Mouse (Mus musculus) right cerebral cortex, postnatal 4 days (tissue): ENCODE results near the gene D430041D05Rik.
A peak's percentile ranks its signal among the peaks of the same experiment; 100 is the strongest.

Experiments
- DNase-seq: peaks from one replicate; pipeline ENCODE4 v3.0.0-alpha.2; 2022

D430041D05Rik gene

GRCm38 (mm10) chr2:104333952-104334351 lies 76.9 kb downstream of the D430041D05Rik start:
- no peak for DNase-seq

- no peak for DNase-seq
These were observed 78.1 kb downstream of the D430041D05Rik start for GRCm38 (mm10) chr2:104332707-104333106.

- DNase-seq: no peak
These were observed 79.6 kb downstream of the D430041D05Rik start for GRCm38 (mm10) chr2:104331261-104331660.

GRCm38 (mm10) chr2:104327116-104327794 lies 83.6 kb downstream of the D430041D05Rik start:
- DNase-seq: no peak

- DNase-seq: no peak
These were observed 87.0 kb downstream of the D430041D05Rik start for GRCm38 (mm10) chr2:104323773-104324172.

- DNase-seq: no peak
These were observed 87.5 kb downstream of the D430041D05Rik start for GRCm38 (mm10) chr2:104323351-104323750.

GRCm38 (mm10) chr2:104320061-104320624 lies 90.7 kb downstream of the D430041D05Rik start:
- DNase-seq: no peak

- DNase-seq: no peak
These were observed 91.4 kb downstream of the D430041D05Rik start for GRCm38 (mm10) chr2:104319443-104319842.

GRCm38 (mm10) chr2:104318881-104319280 lies 91.9 kb downstream of the D430041D05Rik start:
- peak; percentile 39 for DNase-seq

- DNase-seq: no peak
These were observed 92.6 kb downstream of the D430041D05Rik start for GRCm38 (mm10) chr2:104318259-104318658.

- no peak for DNase-seq
These were observed 93.2 kb downstream of the D430041D05Rik start for GRCm38 (mm10) chr2:104317631-104318030.

GRCm38 (mm10) chr2:104316483-104316882 lies 94.3 kb downstream of the D430041D05Rik start:
- DNase-seq: no peak

GRCm38 (mm10) chr2:104313246-104313645 lies 97.6 kb downstream of the D430041D05Rik start:
- no peak for DNase-seq

- DNase-seq: no peak
These were observed 103.7 kb downstream of the D430041D05Rik start for GRCm38 (mm10) chr2:104307102-104307501.

GRCm38 (mm10) chr2:104305722-104306121 lies 105.1 kb downstream of the D430041D05Rik start:
- no peak for DNase-seq

GRCm38 (mm10) chr2:104299912-104300311 lies 110.9 kb downstream of the D430041D05Rik start:
- DNase-seq: no peak

- DNase-seq: peak; percentile 49
These were observed 111.7 kb downstream of the D430041D05Rik start for GRCm38 (mm10) chr2:104299160-104299559.

- DNase-seq: no peak
These were observed 124.0 kb downstream of the D430041D05Rik start for GRCm38 (mm10) chr2:104286821-104287220.

- DNase-seq: no peak
These were observed 127.3 kb downstream of the D430041D05Rik start for GRCm38 (mm10) chr2:104283401-104283955.

- DNase-seq: no peak
These were observed 128.0 kb downstream of the D430041D05Rik start for GRCm38 (mm10) chr2:104282835-104283234.

- DNase-seq: no peak
These were observed 143.8 kb downstream of the D430041D05Rik start for GRCm38 (mm10) chr2:104267049-104267448.

- no peak for DNase-seq
These were observed 149.1 kb downstream of the D430041D05Rik start for GRCm38 (mm10) chr2:104261741-104262067.

GRCm38 (mm10) chr2:104260920-104261740 lies 149.7 kb downstream of the D430041D05Rik start:
- no peak for DNase-seq

GRCm38 (mm10) chr2:104256585-104256984 lies 154.2 kb downstream of the D430041D05Rik start:
- DNase-seq: no peak
